Mouse (Mus musculus) heart, postnatal 0 days (tissue): ENCODE data around the gene Tenm3. TPM values are rescaled to one million over a fixed set of nuclear protein-coding genes. Genes with fewer than 3 reads are reported as not detected.

Experiments used
- ATAC-seq: fragments of 200-750 bp; cut with Nextera tagmentation; 2 replicates; pipeline ENCODE4 v1.8.0; 2017; ENCODE audit warnings: low read depth, moderate number of reproducible peaks, moderate library complexity; ENCODE audit not compliant: insufficient read depth
- DNase-seq: peaks from one replicate; pipeline ENCODE4 v3.0.0-alpha.2; 2016; ENCODE audit warnings: low spot score
- H3K27ac ChIP-seq: fragments of 300-500 bp; sonication (generic); 2 replicates; pipeline ENCODE4 v1.5.1; 2014; ENCODE audit warnings: low read depth, mild to moderate bottlenecking
- H3K27me3 ChIP-seq: fragments of 300-500 bp; sonication (generic); 2 replicates; pipeline ENCODE4 v1.6.1; 2014; ENCODE audit warnings: low read length, mixed read lengths; ENCODE audit not compliant: control insufficient read depth, insufficient read depth
- H3K36me3 ChIP-seq: fragments of 300-500 bp; sonication (generic); replicated peaks from 2 replicates; pipeline ENCODE4 v1.6.1; 2014; ENCODE audit warnings: low read length, mixed read lengths; ENCODE audit not compliant: control insufficient read depth, insufficient read depth
- H3K4me1 ChIP-seq: fragments of 300-500 bp; sonication (generic); 2 replicates; pipeline ENCODE4 v1.6.1; 2014; ENCODE audit warnings: antibody characterized with exemption; ENCODE audit not compliant: control insufficient read depth, insufficient read depth
- H3K4me2 ChIP-seq: fragments of 300-500 bp; sonication (generic); 2 replicates; pipeline ENCODE4 v1.6.1; 2014; ENCODE audit warnings: low read depth, mild to moderate bottlenecking, low read length, moderate library complexity
- H3K4me3 ChIP-seq: fragments of 300-500 bp; sonication (generic); 2 replicates; pipeline ENCODE4 v1.5.1; 2014; ENCODE audit warnings: low read depth, low read length
- H3K9ac ChIP-seq: fragments of 300-500 bp; sonication (generic); replicated peaks from 2 replicates; pipeline ENCODE4 v1.6.1; 2014; ENCODE audit warnings: low read depth, low read length, mixed read lengths
- H3K9me3 ChIP-seq: fragments of 300-500 bp; sonication (generic); replicated peaks from 2 replicates; pipeline ENCODE4 v1.6.1; 2016; ENCODE audit warnings: low read length; ENCODE audit not compliant: control insufficient read depth
- CTCF ChIP-seq: IDR thresholded peaks from 2 replicates; pipeline ENCODE4 v1.5.1; 2016; ENCODE audit warnings: antibody characterized with exemption, control low read depth, low read depth
- EP300 ChIP-seq: IDR thresholded peaks from 2 replicates; pipeline ENCODE4 v1.6.1; 2016; ENCODE audit warnings: antibody characterized with exemption, low read depth
- WGBS: fragments of 180-500 bp; shearing (Covaris S2); extraction: QIAGEN DNeasy Blood & Tissue Kit; methylation state at CpG from one replicate; pipeline ENCODE4 v1.1.7; 2014; 5-methylcytosine and 5-hydroxymethylcytosine counted together
- polyA plus RNA-seq: library from polyadenylated mRNA; unstranded; fragments of >200 nt; fragmentation: Nextera tagmentation; extraction: Ambion mirVana; gene quantifications from 2 replicates; pipeline ENCODE4 v1.2.1, GENCODE M21; 2015
- total RNA-seq: library from RNA; depleted of rRNA; stranded (reverse); fragments of >200 nt; gene quantifications from 2 replicates; pipeline ENCODE4 v1.2.3, GENCODE M21; 2014; ENCODE audit warnings: low replicate concordance

Gene Tenm3
- total and polyA plus RNA-seq, 2 experiments from 2014 or later = 1.6 to 17.2 TPM

DNA sequence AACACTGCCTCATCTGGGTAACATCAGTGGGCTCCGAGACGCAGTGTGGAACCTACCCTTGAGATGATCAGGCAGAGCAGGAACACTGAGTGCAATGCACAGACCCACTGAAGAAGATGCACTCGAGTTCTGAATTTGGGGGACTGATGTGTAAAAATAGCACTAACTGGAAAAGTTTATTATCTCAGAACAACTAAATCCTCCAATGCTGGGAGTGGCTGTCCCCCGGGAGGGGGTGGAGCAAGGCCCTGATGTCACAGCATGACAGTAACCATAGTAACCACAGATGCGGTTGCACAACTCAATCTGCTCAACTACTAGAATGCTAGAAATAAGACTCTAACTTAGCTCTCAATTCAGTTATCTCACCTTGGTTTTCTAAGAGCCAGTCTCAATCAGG lies 351.3 kb downstream of the Tenm3 start:
- H3K36me3 ChIP-seq = no peaks in the 10 kb centered on the region
- no peaks in the 10 kb centered on the region for H3K4me1 ChIP-seq
- TF ChIP-seq CTCF = no peak
- no peak for TF ChIP-seq EP300
- no peak overlapping the region for H3K27ac ChIP-seq
- no peaks in the 10 kb centered on the region for H3K9me3 ChIP-seq
- no peak overlapping the region for H3K9ac ChIP-seq
- 74% methylated on average over 5 of the region's 5 CpGs for WGBS
- no peak overlapping the region for H3K4me3 ChIP-seq
- ATAC-seq (no peak), DNase-seq (no peak)
- H3K4me2 ChIP-seq = no peak overlapping the region
- no peaks in the 10 kb centered on the region for H3K27me3 ChIP-seq

- H3K9ac ChIP-seq = no peak overlapping the region
- H3K27me3 ChIP-seq = no peaks in the 10 kb centered on the region
- WGBS = 79% methylated on average over 6 of the region's 6 CpGs
- no peak overlapping the region for H3K4me2 ChIP-seq
- ATAC-seq (no peak), DNase-seq (no peak)
- H3K27ac ChIP-seq = no peak overlapping the region
- no peaks in the 10 kb centered on the region for H3K4me1 ChIP-seq
- H3K9me3 ChIP-seq = no peaks in the 10 kb centered on the region
- no peaks in the 10 kb centered on the region for H3K36me3 ChIP-seq
- TF ChIP-seq CTCF (no peak), EP300 (no peak)
- no peak overlapping the region for H3K4me3 ChIP-seq
Observed at GRCm38 (mm10) chr8:48490635-48491165, 353.1 kb downstream of the Tenm3 start.

DNA sequence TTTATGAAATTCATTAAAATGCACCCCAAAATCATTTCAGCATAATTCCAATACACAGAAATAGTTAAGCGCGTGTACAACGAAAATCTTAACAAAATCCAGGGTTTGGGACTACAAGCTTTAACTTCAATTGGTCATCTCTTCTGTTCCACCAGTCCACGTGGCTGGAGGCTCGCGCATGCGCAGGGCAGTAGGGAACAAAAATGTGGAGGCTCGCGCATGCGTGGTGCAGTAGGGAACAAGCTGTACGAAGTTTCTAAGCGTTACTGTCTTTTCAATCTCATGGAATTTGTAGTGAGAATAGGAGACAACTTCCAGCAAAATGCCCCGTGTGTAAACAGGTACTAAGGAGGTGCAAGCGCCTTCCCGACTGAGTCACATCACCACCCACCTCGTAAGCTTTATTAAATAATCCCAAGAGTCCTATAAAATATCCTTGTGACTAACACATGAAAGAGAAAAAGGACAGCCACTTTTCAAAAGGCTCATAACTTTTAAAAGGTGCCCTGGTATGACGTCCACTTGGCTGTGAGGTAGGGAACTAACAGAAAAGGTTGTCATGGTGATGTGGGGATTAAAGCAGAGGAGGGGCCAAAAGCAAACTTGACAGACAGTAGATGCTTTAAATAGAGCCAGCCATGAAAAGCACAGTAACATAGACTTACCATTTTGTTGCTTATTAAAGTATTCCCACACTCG lies 353.7 kb downstream of the Tenm3 start:
- Histone ChIP-seq H3K27me3 (no peaks in the 10 kb centered on the region), H3K27ac (no peak overlapping the region), H3K4me1 (no peaks in the 10 kb centered on the region), H3K9me3 (no peaks in the 10 kb centered on the region), H3K4me2 (no peak overlapping the region), H3K4me3 (no peak overlapping the region), H3K36me3 (no peaks in the 10 kb centered on the region), H3K9ac (no peak overlapping the region)
- TF ChIP-seq EP300 = no peak
- TF ChIP-seq CTCF = no peak
- ATAC-seq (no peak), DNase-seq (no peak)
- WGBS = 83% methylated on average over 18 of the region's 18 CpGs

DNA sequence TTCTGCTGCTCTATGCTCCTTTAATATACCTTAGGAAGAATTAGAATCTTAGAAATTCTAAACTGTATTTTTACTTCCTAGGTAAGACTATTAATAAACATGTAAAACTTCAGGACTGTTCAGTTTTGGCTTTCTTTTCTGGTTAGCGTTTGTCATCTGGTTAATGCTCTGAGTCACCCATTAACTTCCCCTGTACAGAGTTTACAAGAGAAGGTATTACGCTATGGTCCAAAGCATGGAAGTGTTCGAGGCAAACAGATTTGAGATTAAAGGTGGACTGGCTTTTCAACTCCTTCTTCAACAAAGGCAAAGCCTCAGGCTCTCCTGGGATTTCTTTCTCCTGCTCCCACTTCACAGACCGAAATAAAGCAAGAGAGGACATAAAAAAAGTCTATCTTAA lies 354.3 kb downstream of the Tenm3 start:
- Histone ChIP-seq H3K9ac (no peak overlapping the region), H3K27ac (no peak overlapping the region), H3K4me3 (no peak overlapping the region), H3K4me2 (no peak overlapping the region), H3K9me3 (no peaks in the 10 kb centered on the region), H3K27me3 (no peaks in the 10 kb centered on the region), H3K4me1 (no peaks in the 10 kb centered on the region), H3K36me3 (no peaks in the 10 kb centered on the region)
- ATAC-seq = no peak
- TF ChIP-seq CTCF (no peak), EP300 (no peak)
- WGBS = 70% methylated on average over 4 of the region's 4 CpGs
- DNase-seq = no peak

- H3K27ac ChIP-seq = no peak overlapping the region
- H3K27me3 ChIP-seq = no peaks in the 10 kb centered on the region
- H3K4me3 ChIP-seq = no peak overlapping the region
- TF ChIP-seq EP300 (no peak), CTCF (no peak)
- H3K9me3 ChIP-seq = no peaks in the 10 kb centered on the region
- no peak for DNase-seq
- no peaks in the 10 kb centered on the region for H3K4me1 ChIP-seq
- no peaks in the 10 kb centered on the region for H3K36me3 ChIP-seq
- no peak for ATAC-seq
- H3K4me2 ChIP-seq = no peak overlapping the region
- WGBS = 75% methylated on average over 7 of the region's 7 CpGs
- H3K9ac ChIP-seq = no peak overlapping the region
Observed at GRCm38 (mm10) chr8:48488809-48489208, 354.9 kb downstream of the Tenm3 start.

- no peaks in the 10 kb centered on the region for H3K9me3 ChIP-seq
- TF ChIP-seq CTCF (no peak), EP300 (no peak)
- H3K27me3 ChIP-seq = no peaks in the 10 kb centered on the region
- H3K36me3 ChIP-seq = no peaks in the 10 kb centered on the region
- DNase-seq (no peak), ATAC-seq (no peak)
- WGBS = 88% methylated on average over 5 of the region's 5 CpGs
- H3K4me3 ChIP-seq = no peak overlapping the region
- H3K27ac ChIP-seq = no peak overlapping the region
- no peak overlapping the region for H3K9ac ChIP-seq
- no peaks in the 10 kb centered on the region for H3K4me1 ChIP-seq
- no peak overlapping the region for H3K4me2 ChIP-seq
Observed at GRCm38 (mm10) chr8:48484143-48484542, 359.6 kb downstream of the Tenm3 start.
